Mouse (Mus musculus) lung, adult 2 months (tissue): ENCODE results near the gene Nbeal1.

Experiments used
- CTCF ChIP-seq: fragments of 200-500 bp; IDR thresholded peaks from 2 replicates; pipeline ENCODE4 v1.5.1; 2011; ENCODE audit warnings: mild to moderate bottlenecking, low read length, control low read depth; ENCODE audit not compliant: insufficient read depth
- POLR2A ChIP-seq: fragments of 200-500 bp; IDR thresholded peaks from 2 replicates; pipeline ENCODE4 v1.6.1; 2011; ENCODE audit warnings: low read depth, mild to moderate bottlenecking, control low read depth, low read length, borderline replicate concordance; ENCODE audit errors: extremely low read depth

DNA sequence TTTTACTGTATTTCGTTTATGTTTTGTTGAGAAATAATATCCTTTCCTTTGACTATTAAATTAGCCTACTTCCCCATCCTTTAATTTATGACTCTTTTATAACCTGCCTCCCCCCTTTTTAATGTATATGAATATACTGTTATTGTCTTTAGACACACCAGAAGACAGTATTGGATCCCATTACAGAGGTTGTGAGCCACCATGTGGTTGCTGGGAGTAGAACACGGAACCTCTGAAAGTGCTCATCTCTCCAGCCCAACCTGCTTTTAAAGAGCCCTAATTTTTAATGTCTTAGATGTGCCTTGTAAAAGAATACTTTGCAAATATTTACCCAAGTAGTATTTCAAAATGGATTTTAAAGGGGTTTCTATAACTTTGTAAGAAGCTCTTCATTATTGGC lies 92.1 kb downstream of the Nbeal1 start:
- TF ChIP-seq CTCF (no peak), POLR2A (no peak)
